Mouse (Mus musculus): ENCODE data around the gene Pbrm1. TPM values are rescaled to one million over a fixed set of nuclear protein-coding genes. Genes with fewer than 3 reads are reported as not detected.

Pbrm1 gene
- 135 and 136 TPM in 2 replicates for polyA plus RNA-seq (2014; fragmentation: Nextera tagmentation; extraction: Ambion mirVana)

DNA sequence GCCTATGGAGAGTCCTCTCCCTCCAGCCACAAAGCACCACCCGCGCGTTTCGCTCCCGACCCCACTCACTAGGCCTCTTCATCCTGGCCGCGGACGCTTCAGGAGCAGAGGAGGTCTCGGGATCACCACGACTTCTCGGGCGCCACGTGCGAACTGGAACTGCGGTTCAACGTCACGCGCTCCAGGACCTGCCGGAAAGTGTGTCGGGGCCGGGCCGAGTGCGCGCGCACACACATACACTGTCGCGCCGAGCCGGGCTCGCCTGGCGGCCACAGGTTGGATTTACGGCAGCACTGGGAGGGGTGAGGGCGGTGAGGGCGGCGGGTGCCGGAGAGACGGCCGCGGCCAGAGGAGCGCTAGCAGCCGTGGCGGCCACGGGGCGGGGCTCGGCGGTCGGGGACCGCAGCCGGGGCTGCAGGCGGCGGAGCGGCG is at the start of gene Pbrm1, which contains the start of gene Gnl3:
Pbrm1 (plus strand) TSS at position 279 of the 432 bp plus-strand sequence.
Gnl3 (minus strand) TSS at position 293 of the 432 bp plus-strand sequence.
- H3K4me3 ChIP-seq (ENCODE audit: low read depth, low read length): peak within 1 kb of the TSS; percentile 67
- peaks cover 3% of the 10 kb centered on the region; the same call in 1 of the 2 replicates for H3K4me1 ChIP-seq (replicated peaks; ENCODE audit: control insufficient read depth, insufficient read depth, low read length)
- H3K36me3 ChIP-seq (ENCODE audit: control insufficient read depth, insufficient read depth, low read length): peaks cover 17% of the 10 kb centered on the region
- peak within 1 kb of the TSS; percentile 96 for H3K9ac ChIP-seq (ENCODE audit: low read length)
- ATAC-seq (replicated peaks; ENCODE audit: low FRiP score) (peak; percentile 91), DNase-seq (ENCODE audit: low spot score) (peak; percentile 99)
- H3K27ac ChIP-seq (ENCODE audit: low read depth, low read length): peak within 1 kb of the TSS; percentile 97
- peak within 1 kb of the TSS; percentile 81 for H3K4me2 ChIP-seq (ENCODE audit: low read depth, low read length, severe bottlenecking)
- no peaks in the 10 kb centered on the region for H3K9me3 ChIP-seq (ENCODE audit: control insufficient read depth, low read length)
- under 1% methylated on average over 49 of the region's 53 CpGs for WGBS
- no peaks in the 10 kb centered on the region for H3K27me3 ChIP-seq (ENCODE audit: control insufficient read depth, insufficient read depth, low read length)

- peaks cover 2% of the 10 kb centered on the region; the same call in 1 of the 2 replicates for H3K36me3 ChIP-seq (ENCODE audit: control insufficient read depth, insufficient read depth, low read length)
- no peaks in the 10 kb centered on the region for H3K9me3 ChIP-seq (ENCODE audit: control insufficient read depth, low read length)
- H3K4me1 ChIP-seq (replicated peaks; ENCODE audit: control insufficient read depth, insufficient read depth, low read length): no peaks in the 10 kb centered on the region
- H3K4me2 ChIP-seq (ENCODE audit: low read depth, low read length, severe bottlenecking): no peak overlapping the region
- no peak for DNase-seq (ENCODE audit: low spot score)
- 69% methylated on average over 6 of the region's 6 CpGs for WGBS
- no peak overlapping the region for H3K9ac ChIP-seq (ENCODE audit: low read length)
- no peak overlapping the region for H3K27ac ChIP-seq (ENCODE audit: low read depth, low read length)
- ATAC-seq (replicated peaks; ENCODE audit: low FRiP score): no peak
- no peak overlapping the region for H3K4me3 ChIP-seq (ENCODE audit: low read depth, low read length)
- no peaks in the 10 kb centered on the region for H3K27me3 ChIP-seq (ENCODE audit: control insufficient read depth, insufficient read depth, low read length)
These were observed 44.7 kb upstream of the Pbrm1 start for GRCm38 (mm10) chr14:30974204-30974603.

GRCm38 (mm10) chr14:30976222-30976621 is 42.7 kb upstream of the Pbrm1 start:
- Histone ChIP-seq H3K4me3 (ENCODE audit: low read depth, low read length) (no peak overlapping the region), H3K36me3 (ENCODE audit: control insufficient read depth, insufficient read depth, low read length) (peaks cover 2% of the 10 kb centered on the region; the same call in 1 of the 2 replicates)

GRCm38 (mm10) chr14:30996417-30996816 is 22.5 kb upstream of the Pbrm1 start:
- Histone ChIP-seq H3K4me2 (ENCODE audit: low read depth, low read length, severe bottlenecking) (no peak overlapping the region), H3K4me3 (ENCODE audit: low read depth, low read length) (no peak overlapping the region), H3K9me3 (ENCODE audit: control insufficient read depth, low read length) (no peaks in the 10 kb centered on the region), H3K9ac (ENCODE audit: low read length) (no peak overlapping the region), H3K36me3 (ENCODE audit: control insufficient read depth, insufficient read depth, low read length) (no peaks in the 10 kb centered on the region), H3K27ac (ENCODE audit: low read depth, low read length) (no peak overlapping the region), H3K27me3 (ENCODE audit: control insufficient read depth, insufficient read depth, low read length) (no peaks in the 10 kb centered on the region), H3K4me1 (replicated peaks; ENCODE audit: control insufficient read depth, insufficient read depth, low read length) (0 out of 2 replicates have a peak, but pooled peaks cover 4% of the 10 kb centered on the region)
- no peak for DNase-seq (ENCODE audit: low spot score)
- no peak for ATAC-seq (replicated peaks; ENCODE audit: low FRiP score)

More at GRCm38 (mm10) chr14:30976222-30976621, 42.7 kb upstream of the Pbrm1 start:
- Histone ChIP-seq H3K9ac (ENCODE audit: low read length) (no peak overlapping the region), H3K27me3 (ENCODE audit: control insufficient read depth, insufficient read depth, low read length) (no peaks in the 10 kb centered on the region), H3K4me1 (replicated peaks; ENCODE audit: control insufficient read depth, insufficient read depth, low read length) (no peaks in the 10 kb centered on the region), H3K27ac (ENCODE audit: low read depth, low read length) (no peak overlapping the region), H3K4me2 (ENCODE audit: low read depth, low read length, severe bottlenecking) (no peak overlapping the region), H3K9me3 (ENCODE audit: control insufficient read depth, low read length) (no peaks in the 10 kb centered on the region)
- WGBS: 86% methylated on average over 3 of the region's 3 CpGs
- ATAC-seq (replicated peaks; ENCODE audit: low FRiP score): no peak
- no peak for DNase-seq (ENCODE audit: low spot score)

DNA sequence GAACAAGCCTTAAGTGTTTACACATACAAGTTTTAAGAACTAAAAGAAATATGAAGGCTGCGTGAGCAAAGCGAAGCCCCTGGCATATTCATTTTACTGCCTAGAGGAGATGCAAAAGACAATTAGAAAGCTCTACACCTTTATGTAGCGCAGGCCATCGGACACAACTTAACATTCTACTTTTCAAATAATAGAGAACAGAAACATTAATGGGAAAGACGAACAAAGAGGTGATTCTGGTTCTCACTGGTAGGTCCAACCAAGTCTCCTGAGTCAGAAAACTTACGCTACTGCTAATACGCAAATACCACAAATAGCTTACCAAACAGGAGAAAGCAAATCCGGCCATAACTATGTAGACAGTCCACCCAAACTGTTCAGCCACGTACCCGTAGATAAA is 18.6 kb upstream of the Pbrm1 start:
- H3K27ac ChIP-seq (ENCODE audit: low read depth, low read length): no peak overlapping the region
- no peaks in the 10 kb centered on the region for H3K9me3 ChIP-seq (ENCODE audit: control insufficient read depth, low read length)
- H3K4me2 ChIP-seq (ENCODE audit: low read depth, low read length, severe bottlenecking): peak overlapping the region; percentile 79
- DNase-seq (ENCODE audit: low spot score) (no peak), ATAC-seq (replicated peaks; ENCODE audit: low FRiP score) (no peak)
- peaks cover 9% of the 10 kb centered on the region; the same call in 1 of the 2 replicates for H3K4me1 ChIP-seq (replicated peaks; ENCODE audit: control insufficient read depth, insufficient read depth, low read length)
- H3K4me3 ChIP-seq (ENCODE audit: low read depth, low read length): peak overlapping the region; percentile 91
- no peaks in the 10 kb centered on the region for H3K36me3 ChIP-seq (ENCODE audit: control insufficient read depth, insufficient read depth, low read length)
- 62% methylated on average over 10 of the region's 10 CpGs for WGBS
- peak overlapping the region; percentile 92 for H3K9ac ChIP-seq (ENCODE audit: low read length)
- no peaks in the 10 kb centered on the region for H3K27me3 ChIP-seq (ENCODE audit: control insufficient read depth, insufficient read depth, low read length)

DNA sequence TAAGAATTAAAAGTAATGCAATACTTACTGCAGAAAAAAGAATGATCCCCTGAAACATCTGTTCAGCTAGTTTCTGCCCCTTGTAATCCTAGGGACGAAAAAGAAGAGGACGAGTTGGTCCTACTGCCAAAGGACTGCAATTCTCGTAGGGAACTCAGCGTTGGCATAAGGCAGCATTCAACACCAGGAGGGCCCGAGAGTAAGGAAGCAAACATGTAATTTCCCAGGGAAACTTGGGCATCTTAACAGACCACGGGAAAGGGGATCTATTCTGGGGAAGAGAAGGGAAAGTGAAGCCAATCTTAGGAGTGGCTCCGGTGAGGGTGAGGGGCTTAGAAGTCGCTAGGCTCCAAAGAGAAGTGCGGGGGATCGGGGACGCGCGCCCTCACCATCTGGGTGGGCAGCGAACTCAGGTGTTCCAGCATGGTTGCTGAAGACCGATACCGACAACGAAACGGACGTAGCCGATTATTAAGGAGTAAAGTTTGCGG is 18.1 kb upstream of the Pbrm1 start:
- H3K4me3 ChIP-seq (ENCODE audit: low read depth, low read length): peak overlapping the region; percentile 91
- no peaks in the 10 kb centered on the region for H3K27me3 ChIP-seq (ENCODE audit: control insufficient read depth, insufficient read depth, low read length)
- DNase-seq (ENCODE audit: low spot score) (no peak), ATAC-seq (replicated peaks; ENCODE audit: low FRiP score) (peak; percentile 39; the same call in 1 of the 2 replicates)
- H3K27ac ChIP-seq (ENCODE audit: low read depth, low read length): peak overlapping the region; percentile 85
- peak overlapping the region; percentile 79 for H3K4me2 ChIP-seq (ENCODE audit: low read depth, low read length, severe bottlenecking)
- peak overlapping the region; percentile 92 for H3K9ac ChIP-seq (ENCODE audit: low read length)
- no peaks in the 10 kb centered on the region for H3K9me3 ChIP-seq (ENCODE audit: control insufficient read depth, low read length)
- H3K36me3 ChIP-seq (ENCODE audit: control insufficient read depth, insufficient read depth, low read length): no peaks in the 10 kb centered on the region
- peaks cover 9% of the 10 kb centered on the region; the same call in 1 of the 2 replicates for H3K4me1 ChIP-seq (replicated peaks; ENCODE audit: control insufficient read depth, insufficient read depth, low read length)
- under 1% methylated on average over 21 of the region's 21 CpGs for WGBS

GRCm38 (mm10) chr14:31001307-31002205 is 17.4 kb upstream of the Pbrm1 start, which contains the start of the genes Glt8d1 and Spcs1:
Gene Glt8d1, plus strand, starts transcription at chr14:31001400.
Gene Spcs1, minus strand, starts transcription at chr14:31001672.
- WGBS: under 1% methylated on average over 84 of the region's 84 CpGs
- Histone ChIP-seq H3K36me3 (ENCODE audit: control insufficient read depth, insufficient read depth, low read length) (no peaks in the 10 kb centered on the region), H3K4me1 (replicated peaks; ENCODE audit: control insufficient read depth, insufficient read depth, low read length) (peaks cover 9% of the 10 kb centered on the region; the same call in 1 of the 2 replicates), H3K9ac (ENCODE audit: low read length) (peak within 1 kb of the TSS; percentile 92), H3K27ac (ENCODE audit: low read depth, low read length) (peak within 1 kb of the TSS; percentile 85), H3K27me3 (ENCODE audit: control insufficient read depth, insufficient read depth, low read length) (no peaks in the 10 kb centered on the region), H3K9me3 (ENCODE audit: control insufficient read depth, low read length) (no peaks in the 10 kb centered on the region), H3K4me3 (ENCODE audit: low read depth, low read length) (peak within 1 kb of the TSS; percentile 91), H3K4me2 (ENCODE audit: low read depth, low read length, severe bottlenecking) (peak within 1 kb of the TSS; percentile 79)
- ATAC-seq (replicated peaks; ENCODE audit: low FRiP score) (peak; percentile 92), DNase-seq (ENCODE audit: low spot score) (peak; percentile 89)

DNA sequence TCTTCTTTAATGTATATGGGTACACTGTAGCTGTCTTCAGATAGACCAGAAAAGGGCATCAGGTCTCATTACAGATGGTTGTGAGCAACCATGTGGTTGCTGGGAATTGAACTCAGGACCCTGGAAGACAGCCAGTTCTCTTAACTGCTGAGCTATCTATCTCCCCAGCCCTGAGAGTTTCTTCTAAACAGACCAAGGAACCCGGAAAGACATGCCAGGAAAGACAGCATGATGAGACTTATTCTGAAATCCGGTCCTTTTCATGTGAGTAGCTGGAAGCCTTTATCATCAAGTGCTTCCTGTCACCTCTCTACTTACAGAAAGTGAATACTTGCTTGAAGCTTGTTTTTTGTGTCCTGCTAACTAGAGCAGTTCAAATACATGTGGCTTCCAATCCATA is 14.4 kb upstream of the Pbrm1 start:
- DNase-seq (ENCODE audit: low spot score) (no peak), ATAC-seq (replicated peaks; ENCODE audit: low FRiP score) (no peak)
- H3K9ac ChIP-seq (ENCODE audit: low read length): no peak overlapping the region
- H3K4me2 ChIP-seq (ENCODE audit: low read depth, low read length, severe bottlenecking): no peak overlapping the region
- H3K27me3 ChIP-seq (ENCODE audit: control insufficient read depth, insufficient read depth, low read length): no peaks in the 10 kb centered on the region
- no peaks in the 10 kb centered on the region for H3K36me3 ChIP-seq (ENCODE audit: control insufficient read depth, insufficient read depth, low read length)
- H3K4me3 ChIP-seq (ENCODE audit: low read depth, low read length): no peak overlapping the region
- H3K27ac ChIP-seq (ENCODE audit: low read depth, low read length): no peak overlapping the region
- no peaks in the 10 kb centered on the region for H3K9me3 ChIP-seq (ENCODE audit: control insufficient read depth, low read length)
- peaks cover 9% of the 10 kb centered on the region; the same call in 1 of the 2 replicates for H3K4me1 ChIP-seq (replicated peaks; ENCODE audit: control insufficient read depth, insufficient read depth, low read length)
- 85% methylated on average over 2 of the region's 2 CpGs for WGBS

Data from forebrain, embryonic 11.5 days (tissue).